Mouse (Mus musculus): ENCODE measurements around the gene Capn12. TPM values are rescaled to one million over a fixed set of nuclear protein-coding genes. Genes with fewer than 3 reads are reported as not detected.

Gene Capn12
- total RNA-seq (2014; rRNA removed) (not detected in 2 replicates), polyA plus RNA-seq (2012; rRNA removed) (0.04 TPM in 1 of 2 replicates, not detected in the other)

GRCm38 (mm10) chr7:28881199-28881598 lies at the start of gene Capn12:
Gene Capn12, plus strand, starts transcription at chr7:28881422.
- TF ChIP-seq CTCF (IDR thresholded peaks at IDR 0.05; ENCODE audit: low read depth, low read length) (no peak), POLR2A (IDR thresholded peaks at IDR 0.05; ENCODE audit: extremely low read depth, insufficient read depth, low read length) (no peak)
- WGBS = 59% methylated on average over 13 of the region's 13 CpGs
- no peaks in the 10 kb centered on the region for H3K79me2 ChIP-seq (ENCODE audit: control insufficient read depth, insufficient read depth, low read length)
- H3K36me3 ChIP-seq (ENCODE audit: control insufficient read depth, insufficient read depth, low read length) = no peaks in the 10 kb centered on the region
- no peak for DNase-seq (ENCODE audit: extremely low read depth, low read depth, low spot score)
- H3K27me3 ChIP-seq (ENCODE audit: control insufficient read depth, insufficient read depth, low read length) = no peaks in the 10 kb centered on the region
- H3K4me1 ChIP-seq (ENCODE audit: control insufficient read depth, insufficient read depth, low read length) = no peaks in the 10 kb centered on the region
- no peak within 1 kb of the TSS for H3K9ac ChIP-seq (ENCODE audit: low read depth, low read length)
- no peak within 1 kb of the TSS for H3K27ac ChIP-seq (replicated peaks; ENCODE audit: insufficient read depth, low read depth, low read length)
- H3K4me3 ChIP-seq (ENCODE audit: insufficient read depth, low read depth, low read length) = no peak within 1 kb of the TSS

- Histone ChIP-seq H3K4me1 (ENCODE audit: control insufficient read depth, insufficient read depth, low read length) (peaks cover 11% of the 10 kb centered on the region; the same call in 1 of the 2 replicates), H3K27ac (replicated peaks; ENCODE audit: insufficient read depth, low read depth, low read length) (no peak overlapping the region), H3K36me3 (ENCODE audit: control insufficient read depth, insufficient read depth, low read length) (peaks cover 31% of the 10 kb centered on the region), H3K4me3 (ENCODE audit: insufficient read depth, low read depth, low read length) (no peak overlapping the region), H3K9ac (ENCODE audit: low read depth, low read length) (no peak overlapping the region), H3K79me2 (ENCODE audit: control insufficient read depth, insufficient read depth, low read length) (no peaks in the 10 kb centered on the region), H3K27me3 (ENCODE audit: control insufficient read depth, insufficient read depth, low read length) (no peaks in the 10 kb centered on the region)
- DNase-seq (ENCODE audit: extremely low read depth, low read depth, low spot score) = no peak
- WGBS = 67% methylated on average over 6 of the region's 6 CpGs
- TF ChIP-seq CTCF (IDR thresholded peaks at IDR 0.05; ENCODE audit: low read depth, low read length) (no peak), POLR2A (IDR thresholded peaks at IDR 0.05; ENCODE audit: extremely low read depth, insufficient read depth, low read length) (no peak)
These were observed 49.1 kb upstream of the Capn12 start for GRCm38 (mm10) chr7:28832137-28832536.

- H3K27me3 ChIP-seq (ENCODE audit: control insufficient read depth, insufficient read depth, low read length) = no peaks in the 10 kb centered on the region
- WGBS = 92% methylated on average over 6 of the region's 6 CpGs
- H3K79me2 ChIP-seq (ENCODE audit: control insufficient read depth, insufficient read depth, low read length) = no peaks in the 10 kb centered on the region
- no peak within 1 kb of the TSS for H3K27ac ChIP-seq (replicated peaks; ENCODE audit: insufficient read depth, low read depth, low read length)
- TF ChIP-seq CTCF (IDR thresholded peaks at IDR 0.05; ENCODE audit: low read depth, low read length) (no peak), POLR2A (IDR thresholded peaks at IDR 0.05; ENCODE audit: extremely low read depth, insufficient read depth, low read length) (no peak)
- H3K4me1 ChIP-seq (ENCODE audit: control insufficient read depth, insufficient read depth, low read length) = peaks cover 18% of the 10 kb centered on the region
- no peak for DNase-seq (ENCODE audit: extremely low read depth, low read depth, low spot score)
- no peak within 1 kb of the TSS for H3K4me3 ChIP-seq (ENCODE audit: insufficient read depth, low read depth, low read length)
- H3K36me3 ChIP-seq (ENCODE audit: control insufficient read depth, insufficient read depth, low read length) = peaks cover 31% of the 10 kb centered on the region
- no peak within 1 kb of the TSS for H3K9ac ChIP-seq (ENCODE audit: low read depth, low read length)
These were observed 47.4 kb upstream of the Capn12 start, which contains the start of gene Lgals4 for GRCm38 (mm10) chr7:28833723-28834347. Gene Lgals4, plus strand, starts transcription at chr7:28833854.

- Histone ChIP-seq H3K79me2 (ENCODE audit: control insufficient read depth, insufficient read depth, low read length) (no peaks in the 10 kb centered on the region), H3K4me3 (ENCODE audit: insufficient read depth, low read depth, low read length) (no peak overlapping the region), H3K9ac (ENCODE audit: low read depth, low read length) (no peak overlapping the region), H3K36me3 (ENCODE audit: control insufficient read depth, insufficient read depth, low read length) (peaks cover 18% of the 10 kb centered on the region), H3K27ac (replicated peaks; ENCODE audit: insufficient read depth, low read depth, low read length) (peak overlapping the region; percentile 50), H3K27me3 (ENCODE audit: control insufficient read depth, insufficient read depth, low read length) (no peaks in the 10 kb centered on the region), H3K4me1 (ENCODE audit: control insufficient read depth, insufficient read depth, low read length) (peaks cover 15% of the 10 kb centered on the region)
- no peak for TF ChIP-seq POLR2A (IDR thresholded peaks at IDR 0.05; ENCODE audit: extremely low read depth, insufficient read depth, low read length)
- no peak for TF ChIP-seq CTCF (IDR thresholded peaks at IDR 0.05; ENCODE audit: low read depth, low read length)
- WGBS = 30% methylated on average over 5 of the region's 5 CpGs
- peak; percentile 99 for DNase-seq (ENCODE audit: extremely low read depth, low read depth, low spot score)
These were observed 44.3 kb upstream of the Capn12 start for GRCm38 (mm10) chr7:28836936-28837335.

- Histone ChIP-seq H3K36me3 (ENCODE audit: control insufficient read depth, insufficient read depth, low read length) (peaks cover 16% of the 10 kb centered on the region), H3K27me3 (ENCODE audit: control insufficient read depth, insufficient read depth, low read length) (no peaks in the 10 kb centered on the region), H3K4me3 (ENCODE audit: insufficient read depth, low read depth, low read length) (no peak overlapping the region), H3K27ac (replicated peaks; ENCODE audit: insufficient read depth, low read depth, low read length) (no peak overlapping the region), H3K4me1 (ENCODE audit: control insufficient read depth, insufficient read depth, low read length) (peaks cover 10% of the 10 kb centered on the region), H3K79me2 (ENCODE audit: control insufficient read depth, insufficient read depth, low read length) (no peaks in the 10 kb centered on the region), H3K9ac (ENCODE audit: low read depth, low read length) (no peak overlapping the region)
- 61% methylated on average over 9 of the region's 9 CpGs for WGBS
- DNase-seq (ENCODE audit: extremely low read depth, low read depth, low spot score) = no peak
- TF ChIP-seq POLR2A (IDR thresholded peaks at IDR 0.05; ENCODE audit: extremely low read depth, insufficient read depth, low read length) (no peak), CTCF (IDR thresholded peaks at IDR 0.05; ENCODE audit: low read depth, low read length) (no peak)
These were observed 42.9 kb upstream of the Capn12 start for GRCm38 (mm10) chr7:28838331-28838730.

GRCm38 (mm10) chr7:28847273-28847672 lies 33.9 kb upstream of the Capn12 start:
- Histone ChIP-seq H3K27me3 (ENCODE audit: control insufficient read depth, insufficient read depth, low read length) (no peaks in the 10 kb centered on the region), H3K9ac (ENCODE audit: low read depth, low read length) (no peak overlapping the region), H3K27ac (replicated peaks; ENCODE audit: insufficient read depth, low read depth, low read length) (no peak overlapping the region), H3K4me3 (ENCODE audit: insufficient read depth, low read depth, low read length) (no peak overlapping the region), H3K4me1 (ENCODE audit: control insufficient read depth, insufficient read depth, low read length) (no peaks in the 10 kb centered on the region), H3K79me2 (ENCODE audit: control insufficient read depth, insufficient read depth, low read length) (no peaks in the 10 kb centered on the region), H3K36me3 (ENCODE audit: control insufficient read depth, insufficient read depth, low read length) (no peaks in the 10 kb centered on the region)
- TF ChIP-seq CTCF (IDR thresholded peaks at IDR 0.05; ENCODE audit: low read depth, low read length) = no peak
- WGBS = 88% methylated on average over 1 of the region's 1 CpGs
- no peak for DNase-seq (ENCODE audit: extremely low read depth, low read depth, low spot score)

All from liver, adult 2 months (tissue).